Mouse (Mus musculus) Muller cell, postnatal 12 days (primary cell): ENCODE data around the gene Ap5z1.

Experiments
- DNase-seq: peaks from one replicate; pipeline ENCODE4 v3.0.0-alpha.2; 2015; ENCODE audit errors: inconsistent ontology term

Gene Ap5z1

GRCm38 (mm10) chr5:142463461-142464454, at the start of gene Ap5z1:
Gene Ap5z1 (plus strand): TSS chr5:142463944.
- peak; percentile 99 for DNase-seq

GRCm38 (mm10) chr5:142415401-142415800, 48.3 kb upstream of the Ap5z1 start:
- no peak for DNase-seq

- no peak for DNase-seq
Observed at GRCm38 (mm10) chr5:142416070-142416775, 47.5 kb upstream of the Ap5z1 start.

GRCm38 (mm10) chr5:142417104-142417503, 46.6 kb upstream of the Ap5z1 start:
- DNase-seq, result no peak

GRCm38 (mm10) chr5:142417876-142418275, 45.9 kb upstream of the Ap5z1 start:
- no peak for DNase-seq

- no peak for DNase-seq
Observed at GRCm38 (mm10) chr5:142418419-142418818, 45.3 kb upstream of the Ap5z1 start.

GRCm38 (mm10) chr5:142420317-142420716, 43.4 kb upstream of the Ap5z1 start:
- DNase-seq, result no peak

- DNase-seq, result no peak
Observed at GRCm38 (mm10) chr5:142420920-142421319, 42.8 kb upstream of the Ap5z1 start.

- no peak for DNase-seq
Observed at GRCm38 (mm10) chr5:142421886-142422285, 41.9 kb upstream of the Ap5z1 start.

- DNase-seq, result no peak
Observed at GRCm38 (mm10) chr5:142423141-142423540, 40.6 kb upstream of the Ap5z1 start.

- no peak for DNase-seq
Observed at GRCm38 (mm10) chr5:142423701-142424100, 40.0 kb upstream of the Ap5z1 start.

GRCm38 (mm10) chr5:142424627-142425349, 39.0 kb upstream of the Ap5z1 start:
- DNase-seq, result peak; percentile 85

- DNase-seq, result peak; percentile 71
Observed at GRCm38 (mm10) chr5:142426476-142426875, 37.3 kb upstream of the Ap5z1 start.

- no peak for DNase-seq
Observed at GRCm38 (mm10) chr5:142427876-142428275, 35.9 kb upstream of the Ap5z1 start.

- DNase-seq, result no peak
Observed at GRCm38 (mm10) chr5:142428691-142429090, 35.1 kb upstream of the Ap5z1 start.

- no peak for DNase-seq
Observed at GRCm38 (mm10) chr5:142431029-142431428, 32.7 kb upstream of the Ap5z1 start.

- no peak for DNase-seq
Observed at GRCm38 (mm10) chr5:142431811-142432434, 31.8 kb upstream of the Ap5z1 start.

GRCm38 (mm10) chr5:142432695-142433094, 31.0 kb upstream of the Ap5z1 start:
- no peak for DNase-seq

GRCm38 (mm10) chr5:142434052-142434451, 29.7 kb upstream of the Ap5z1 start:
- no peak for DNase-seq

GRCm38 (mm10) chr5:142435736-142436135, 28.0 kb upstream of the Ap5z1 start:
- DNase-seq, result no peak

GRCm38 (mm10) chr5:142438380-142438938, 25.3 kb upstream of the Ap5z1 start:
- DNase-seq, result no peak
